ENCODE assay signal across 9 mouse cellular contexts in genomic region chr8:110704103-110704502, GRCm38 (mm10). TPM values are rescaled to one million over a fixed set of nuclear protein-coding genes. Genes with fewer than 3 reads are reported as not detected.
DNase-seq lines count a peak whose midpoint lies in the region; ATAC-seq lines count a peak whose summit lies in the region.
"Had no signal": no experiment of that assay in that cellular context is flagged by ENCODE, and none has a peak within 500 bp of the region (broad histone marks: within the 10 kb centered on the region; RNA-seq: fewer than 3 reads in every experiment).

No protein-coding gene starts in this region.

- 80% methylated on average over 3 of the region's 3 CpGs for WGBS in heart, embryonic 10.5 days
- WGBS in kidney, embryonic 15.5 days = 62% methylated on average over 3 of the region's 3 CpGs
- whole genome bisulfite sequencing in embryonic facial prominence, embryonic 14.5 days = 79% methylated on average over 3 of the region's 3 CpGs
- 79% methylated on average over 3 of the region's 3 CpGs for WGBS in limb, embryonic 13.5 days

- no peak for ATAC-seq in kidney, embryonic 15.5 days (replicated peaks; ENCODE audit: low FRiP score)
- ATAC-seq in embryonic facial prominence, embryonic 14.5 days (ENCODE audit: low read depth) = no peak
- ATAC-seq in limb, embryonic 13.5 days (ENCODE audit: low FRiP score, low read depth) = no peak

- DNase-seq in heart, embryonic 10.5 days (ENCODE audit: low spot score) = no peak
- no peak for DNase-seq in heart, adult 11 months
- no peak for DNase-seq in kidney, adult 8-10 months
- no peak for DNase-seq in embryonic facial prominence, embryonic 14.5 days (ENCODE audit: low spot score)
- DNase-seq in ovary, postnatal 10 days (ENCODE audit: low spot score) = no peak
- DNase-seq in right cerebral cortex, adult 18-20 months = no peak
- DNase-seq: kidney, adult 18-20 months had no signal

- peaks cover 79% of the 10 kb centered on the region for H3K4me1 ChIP-seq in heart, embryonic 10.5 days
- peaks cover 63% of the 10 kb centered on the region for H3K4me1 ChIP-seq in kidney, embryonic 15.5 days
- peaks cover 34% of the 10 kb centered on the region for H3K4me1 ChIP-seq in embryonic facial prominence, embryonic 14.5 days (ENCODE audit: control insufficient read depth, insufficient read depth, low read length)
- peaks cover 52% of the 10 kb centered on the region for H3K4me1 ChIP-seq in limb, embryonic 13.5 days

- H3K27me3 ChIP-seq in heart, embryonic 10.5 days (ENCODE audit: insufficient read depth, poor library complexity, severe bottlenecking) = no peaks in the 10 kb centered on the region
- H3K27me3 ChIP-seq in kidney, embryonic 15.5 days = no peaks in the 10 kb centered on the region
- H3K27me3 ChIP-seq in embryonic facial prominence, embryonic 14.5 days (replicated peaks; ENCODE audit: control insufficient read depth, insufficient read depth, low read length) = no peaks in the 10 kb centered on the region
- no peaks in the 10 kb centered on the region for H3K27me3 ChIP-seq in limb, embryonic 13.5 days

- H3K4me3 ChIP-seq in heart, embryonic 10.5 days = no peak overlapping the region
- no peak overlapping the region for H3K4me3 ChIP-seq in kidney, embryonic 15.5 days (replicated peaks)
- H3K4me3 ChIP-seq in embryonic facial prominence, embryonic 14.5 days (ENCODE audit: low read depth, low read length) = no peak overlapping the region
- no peak overlapping the region for H3K4me3 ChIP-seq in limb, embryonic 13.5 days

- H3K9ac ChIP-seq in kidney, embryonic 15.5 days = no peak overlapping the region
- no peak overlapping the region for H3K9ac ChIP-seq in embryonic facial prominence, embryonic 14.5 days (ENCODE audit: low read depth, low read length)
- H3K9ac ChIP-seq in limb, embryonic 13.5 days = no peak overlapping the region

- no peak overlapping the region for H3K4me2 ChIP-seq in kidney, embryonic 15.5 days
- H3K4me2 ChIP-seq in embryonic facial prominence, embryonic 14.5 days (ENCODE audit: low read depth, low read length) = no peak overlapping the region
- H3K4me2 ChIP-seq in limb, embryonic 13.5 days (replicated peaks) = no peak overlapping the region

- no peaks in the 10 kb centered on the region for H3K9me3 ChIP-seq in heart, embryonic 10.5 days
- H3K9me3 ChIP-seq in kidney, embryonic 15.5 days (replicated peaks) = no peaks in the 10 kb centered on the region
- no peaks in the 10 kb centered on the region for H3K9me3 ChIP-seq in embryonic facial prominence, embryonic 14.5 days (ENCODE audit: control insufficient read depth, low read length)
- no peaks in the 10 kb centered on the region for H3K9me3 ChIP-seq in limb, embryonic 13.5 days

- H3K36me3 ChIP-seq in heart, embryonic 10.5 days = peaks cover 17% of the 10 kb centered on the region
- peaks cover 10% of the 10 kb centered on the region; the same call in 1 of the 2 replicates for H3K36me3 ChIP-seq in kidney, embryonic 15.5 days
- H3K36me3 ChIP-seq in embryonic facial prominence, embryonic 14.5 days (ENCODE audit: control insufficient read depth, insufficient read depth, low read length) = peaks cover 11% of the 10 kb centered on the region; the same call in 1 of the 2 replicates
- peaks cover 10% of the 10 kb centered on the region; the same call in 1 of the 2 replicates for H3K36me3 ChIP-seq in limb, embryonic 13.5 days

- peak overlapping the region; percentile 73 for H3K27ac ChIP-seq in heart, embryonic 10.5 days
- H3K27ac ChIP-seq in kidney, embryonic 15.5 days = peak overlapping the region; percentile 92
- H3K27ac ChIP-seq in embryonic facial prominence, embryonic 14.5 days (replicated peaks; ENCODE audit: low read depth, low read length) = peak overlapping the region; percentile 44
- H3K27ac ChIP-seq in limb, embryonic 13.5 days = peak overlapping the region; percentile 88; the same call in 1 of the 2 replicates

RNA-seq across cellular contexts. Expression of gene Mtss1l, which starts 17.2 kb away (rescaled TPM):
- polyA plus RNA-seq in heart, embryonic 10.5 days (2016; fragmentation: Nextera tagmentation; extraction: Ambion mirVana) = 5.3 and 6.4 TPM in 2 replicates
- 8.3 and 8.4 TPM in 2 replicates for polyA plus RNA-seq in kidney, embryonic 15.5 days (2015; fragmentation: Nextera tagmentation; extraction: Ambion mirVana)
- 13.5 and 13.8 TPM in 2 replicates for polyA plus RNA-seq in embryonic facial prominence, embryonic 14.5 days (2014; fragmentation: Nextera tagmentation; extraction: Ambion mirVana)
- polyA plus RNA-seq in limb, embryonic 13.5 days (2015; fragmentation: Nextera tagmentation; extraction: Ambion mirVana) = 10.4 and 11.7 TPM in 2 replicates
